Mouse (Mus musculus) heart, adult 18-20 months (tissue): ENCODE data around the gene Cdh16. TPM values are rescaled to one million over a fixed set of nuclear protein-coding genes. Genes with fewer than 3 reads are reported as not detected.
A peak's percentile ranks its signal among the peaks of the same experiment; 100 is the strongest.
"Not testable (repeated sequence)": the region's sequence is repeated elsewhere in the genome, so short reads cannot be mapped to it uniquely, and the experiment has no call there.

Experiments used
- DNase-seq, 2 experiments: peaks; one replicate each; pipeline ENCODE4 v3.0.0; 2021 to 2022; ENCODE audit warnings: mixed read lengths in 1 of 2
- total RNA-seq, 2 experiments: library from RNA; stranded (reverse); gene quantifications; 2 replicates each; pipeline ENCODE4 v1.2.3; 2021

The Cdh16 gene
- total RNA-seq, 2 experiments from 2014 or later = 3.9 to 5.2 TPM

DNA sequence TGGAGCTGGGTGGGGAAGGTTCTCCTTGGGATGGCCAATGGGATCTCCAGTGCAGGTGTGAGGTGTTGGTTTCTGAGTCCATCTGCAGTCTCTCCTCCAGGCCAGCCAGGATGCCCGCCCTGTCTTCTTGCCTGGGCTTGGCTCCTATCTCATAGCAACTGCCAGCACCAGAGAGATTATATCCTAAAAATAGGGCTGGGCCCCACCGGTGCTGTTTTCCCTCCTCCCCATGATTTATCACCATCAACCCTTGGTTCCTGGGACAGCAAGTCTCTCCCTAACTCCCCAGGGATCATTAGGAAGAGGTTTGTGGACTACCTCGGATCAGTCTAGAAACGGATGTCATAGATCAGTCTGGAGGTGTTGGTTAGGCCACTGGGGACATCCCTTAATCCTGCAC, 11.1 kb downstream of the Cdh16 start:
- peak; percentile 50 to 71 for DNase-seq

DNA sequence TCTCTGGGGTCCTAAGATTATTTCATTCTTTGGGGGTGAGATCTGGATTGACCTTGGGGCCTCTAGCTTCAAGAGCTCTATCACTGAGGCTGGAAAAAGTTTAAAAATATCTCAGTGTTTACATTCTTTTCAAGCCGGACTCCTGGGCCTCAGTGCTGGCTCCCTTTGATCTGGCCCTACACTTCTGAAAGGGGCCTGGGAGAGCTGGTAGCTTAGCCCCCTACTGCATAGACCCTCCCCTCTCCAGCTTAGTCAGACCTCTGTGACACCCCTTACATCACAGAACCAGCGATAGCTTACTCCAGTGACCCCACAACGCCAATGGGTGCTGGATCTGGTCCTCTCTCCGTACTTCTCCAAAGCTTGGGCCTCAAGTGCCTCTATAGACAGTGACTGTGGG, 12.6 kb downstream of the Cdh16 start:
- peak in 1 of 2 experiments; percentile 44 for DNase-seq

DNA sequence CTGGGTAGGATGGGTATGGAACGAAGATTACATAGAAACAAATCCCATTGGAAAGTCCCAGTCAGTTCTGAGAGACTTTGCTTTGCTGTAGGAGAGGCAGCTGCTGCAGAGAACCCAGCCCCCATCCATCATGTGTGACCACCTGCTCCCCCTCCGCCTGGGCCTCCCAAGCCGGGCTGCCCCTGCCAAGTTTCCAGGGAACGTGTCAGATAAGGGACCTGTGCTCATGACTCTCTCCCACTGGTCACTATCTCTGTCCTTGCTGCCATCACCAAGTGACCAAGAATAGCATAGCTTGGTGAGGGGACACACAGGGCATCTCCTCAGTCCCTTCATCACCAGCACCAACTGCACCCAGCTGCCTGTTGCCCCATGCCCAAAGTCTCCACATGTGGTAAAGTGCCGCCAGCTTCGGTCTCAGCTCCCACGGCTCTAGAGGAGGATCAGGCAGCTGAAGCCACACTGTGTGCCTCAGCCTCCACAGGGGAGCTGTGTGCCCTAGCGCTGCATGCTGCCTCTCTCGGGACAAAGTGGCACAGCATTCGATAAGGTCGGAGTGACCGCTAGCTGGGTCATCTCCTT, 13.9 kb downstream of the Cdh16 start:
- DNase-seq = peak; percentile 82 to 90

DNA sequence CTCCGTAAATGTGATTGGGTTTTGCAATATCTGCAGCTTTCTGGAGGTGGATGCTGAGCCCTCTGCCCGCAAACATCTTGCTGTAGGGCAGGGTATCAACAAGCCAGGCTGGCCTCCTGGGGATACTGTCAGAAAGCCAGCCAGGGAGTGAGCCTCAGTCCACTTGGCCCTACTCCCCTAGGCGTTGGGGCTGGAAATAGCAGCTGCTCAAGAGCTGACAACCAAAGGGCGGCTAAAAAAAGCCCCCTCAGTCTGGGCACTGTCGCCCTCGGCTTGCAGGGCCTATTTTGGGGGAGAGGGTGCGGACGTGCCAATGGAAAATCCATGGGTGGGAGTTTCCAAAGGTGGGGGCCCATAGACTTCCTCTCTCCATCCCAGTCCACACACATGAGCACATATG, 15.0 kb downstream of the Cdh16 start:
- DNase-seq = peak; percentile 73 to 89

DNA sequence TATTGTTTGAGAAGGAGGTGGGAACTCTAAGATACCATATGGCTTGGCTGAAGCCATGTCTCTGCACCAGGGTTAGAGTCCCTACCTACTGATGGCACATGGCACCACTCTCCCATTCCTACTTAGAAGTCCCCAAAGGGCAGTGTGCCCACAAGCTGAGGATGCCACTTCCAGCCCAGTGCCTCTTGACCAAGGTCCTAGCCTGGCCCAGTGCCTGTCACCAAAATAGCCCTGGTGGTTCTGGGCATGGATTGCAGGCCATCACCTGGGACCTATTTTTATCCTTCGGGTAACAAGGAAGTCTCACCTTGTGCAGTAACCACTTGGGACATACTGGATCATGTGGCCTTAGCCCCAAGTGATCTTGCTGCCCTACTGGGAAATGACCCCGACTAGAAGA, 16.3 kb downstream of the Cdh16 start:
- DNase-seq = peak; percentile 85 to 89

DNA sequence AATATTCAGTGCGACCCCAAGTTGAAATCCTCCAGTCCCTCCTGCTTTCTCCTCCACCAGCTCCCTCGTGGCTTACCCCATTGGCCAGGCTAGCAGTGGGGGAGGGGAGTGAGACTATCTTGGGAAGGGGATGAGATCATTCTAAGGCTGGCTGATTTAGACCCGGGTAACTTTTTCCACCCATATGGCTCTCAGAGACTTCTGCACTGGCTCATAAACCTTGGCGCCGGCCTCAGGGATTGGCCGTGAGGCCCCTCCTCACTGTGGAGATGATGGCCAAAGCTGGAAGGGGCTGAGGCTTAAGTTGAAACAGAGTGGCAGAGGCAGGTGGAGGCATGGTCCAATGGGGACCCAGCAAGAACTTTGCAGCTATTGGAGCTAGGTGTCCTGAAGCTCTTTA, 17.9 kb downstream of the Cdh16 start:
- peak; percentile 40 to 53 for DNase-seq

DNA sequence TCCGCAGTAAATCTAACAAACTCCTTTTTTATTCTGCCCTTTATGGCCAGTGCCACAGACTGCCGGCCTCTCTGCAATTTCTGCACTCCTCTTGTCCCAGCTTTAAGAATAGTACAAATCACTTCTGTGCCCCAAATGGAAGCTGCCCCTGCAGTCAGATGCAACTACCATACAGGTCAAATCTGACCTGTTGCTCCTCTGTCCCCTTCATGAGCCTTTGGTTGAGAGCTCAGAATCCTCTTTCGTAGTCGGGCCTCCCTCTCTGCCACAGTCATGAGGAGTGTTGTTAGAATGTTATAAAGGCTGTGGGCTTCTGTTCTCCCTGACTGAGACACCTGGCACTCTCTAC, 21.0 kb downstream of the Cdh16 start:
- DNase-seq = peak in 1 of 2 experiments; percentile 29

DNA sequence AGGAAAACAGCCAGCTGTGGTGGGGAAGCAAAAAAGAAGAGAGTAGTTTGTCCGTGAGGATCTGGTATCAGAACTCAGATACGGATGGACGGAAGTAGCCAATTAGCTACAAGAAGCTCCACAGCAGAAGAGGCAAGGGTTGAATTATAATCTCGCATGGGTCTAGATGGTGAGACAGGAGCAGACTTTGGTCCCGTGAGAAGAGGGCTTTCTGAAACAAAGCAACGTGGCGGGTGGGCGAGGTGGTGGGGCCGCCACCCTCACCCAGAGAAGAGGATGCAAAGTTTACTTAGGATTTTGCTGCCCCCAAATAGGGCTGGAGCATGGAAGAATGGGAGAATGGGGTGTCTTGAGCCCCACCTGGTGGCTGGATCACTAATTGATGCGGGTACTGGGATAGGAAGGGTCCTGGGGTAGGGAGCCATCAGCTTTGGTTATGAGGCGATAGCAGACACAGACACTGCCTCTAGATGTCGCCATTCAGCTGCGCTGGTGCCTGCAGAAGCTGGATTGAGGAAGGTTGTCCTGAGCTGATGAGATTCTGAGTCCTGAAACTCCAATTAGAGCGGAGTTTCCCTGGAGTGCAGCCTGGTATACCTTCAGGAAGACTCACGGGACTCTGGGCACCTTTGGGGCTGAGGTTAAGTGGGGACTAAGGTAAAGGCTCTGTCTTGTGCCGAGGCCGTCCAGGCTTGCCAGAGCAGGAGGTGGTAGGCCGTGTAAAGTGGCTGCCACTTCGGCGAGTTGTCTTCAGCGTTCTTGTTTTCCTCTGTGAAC, 21.5 kb downstream of the Cdh16 start:
- peak; percentile 91 to 92 for DNase-seq

DNA sequence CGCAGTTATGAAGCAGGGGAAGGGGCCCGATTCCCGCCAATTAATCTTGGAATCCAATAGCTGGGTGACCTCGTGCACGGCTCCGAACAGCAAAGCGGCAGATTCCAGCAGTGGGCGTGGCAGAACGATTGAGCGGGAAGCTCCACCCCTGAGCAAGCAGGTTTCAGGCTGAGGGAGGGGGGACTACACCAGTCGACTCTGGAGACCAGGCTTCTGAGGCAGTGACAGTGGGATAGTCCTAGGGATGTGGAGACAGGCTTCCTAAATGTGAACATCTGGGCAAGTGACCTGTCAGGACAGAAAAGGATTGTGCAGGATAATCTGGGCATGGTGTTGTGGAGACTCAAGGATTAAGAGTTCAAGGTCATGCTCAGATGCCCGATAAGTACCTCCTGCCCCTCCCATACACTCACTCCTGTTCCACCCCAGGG, 22.2 kb downstream of the Cdh16 start:
- no peak for DNase-seq

DNA sequence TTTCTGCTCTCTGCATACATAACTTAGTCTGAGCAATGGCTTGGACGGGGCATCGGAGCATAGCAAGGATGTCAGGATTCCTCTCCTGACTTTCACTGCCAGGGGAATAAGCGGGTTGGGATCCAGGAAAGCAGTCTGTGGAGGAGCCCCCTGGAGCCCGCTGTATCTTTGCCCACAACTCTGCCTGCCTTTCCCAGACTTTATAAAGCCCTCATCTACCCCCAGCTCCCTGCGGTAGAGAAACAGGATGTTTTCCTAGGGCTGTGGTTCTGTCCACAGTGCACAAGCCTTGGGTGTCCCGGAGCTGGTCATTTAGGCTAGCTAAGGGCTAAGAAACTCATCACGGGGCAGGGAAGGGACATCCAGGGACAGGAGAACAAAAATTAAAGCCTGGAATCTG, 22.8 kb downstream of the Cdh16 start:
- DNase-seq = no peak

DNA sequence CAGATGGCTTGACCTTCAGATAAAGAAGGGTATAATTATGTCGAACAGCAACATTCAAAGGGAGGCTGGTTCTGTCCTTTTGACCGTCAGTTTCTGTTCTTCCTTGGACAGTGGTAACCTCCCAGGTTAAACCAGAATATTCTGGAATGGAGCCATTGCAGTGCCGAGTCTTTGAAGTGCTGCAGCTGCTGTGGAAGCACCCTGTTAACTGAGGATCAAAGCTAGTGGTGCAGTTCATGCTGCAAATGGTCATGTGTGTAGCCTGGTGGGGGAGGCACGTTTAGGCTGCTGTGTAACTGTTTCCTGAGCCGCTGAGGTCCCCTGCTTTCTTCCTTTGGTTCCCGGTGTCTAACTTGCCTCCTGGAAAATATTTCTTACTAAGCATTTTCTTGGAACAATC, 25.7 kb downstream of the Cdh16 start:
- DNase-seq = no peak

DNA sequence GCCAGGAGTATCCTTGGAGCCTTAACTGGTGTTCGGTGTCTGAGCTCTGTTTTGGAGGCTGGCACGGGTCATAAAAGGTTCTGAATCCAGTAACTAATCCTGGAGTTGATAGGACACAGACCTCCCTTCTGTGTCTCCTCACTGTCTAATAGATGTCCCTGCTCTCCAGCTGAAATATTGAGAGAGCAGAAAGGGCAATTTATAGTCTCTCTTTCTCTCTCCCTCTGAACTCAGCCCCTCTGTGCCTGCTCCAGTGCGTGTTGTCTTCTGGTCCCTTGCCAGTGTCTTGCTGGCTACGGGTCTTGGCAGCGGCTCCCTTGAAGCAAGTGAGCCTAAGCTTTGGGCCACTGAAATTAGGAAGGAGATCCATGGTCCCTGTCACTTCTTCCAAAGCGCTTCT, 26.5 kb downstream of the Cdh16 start:
- no peak for DNase-seq

DNA sequence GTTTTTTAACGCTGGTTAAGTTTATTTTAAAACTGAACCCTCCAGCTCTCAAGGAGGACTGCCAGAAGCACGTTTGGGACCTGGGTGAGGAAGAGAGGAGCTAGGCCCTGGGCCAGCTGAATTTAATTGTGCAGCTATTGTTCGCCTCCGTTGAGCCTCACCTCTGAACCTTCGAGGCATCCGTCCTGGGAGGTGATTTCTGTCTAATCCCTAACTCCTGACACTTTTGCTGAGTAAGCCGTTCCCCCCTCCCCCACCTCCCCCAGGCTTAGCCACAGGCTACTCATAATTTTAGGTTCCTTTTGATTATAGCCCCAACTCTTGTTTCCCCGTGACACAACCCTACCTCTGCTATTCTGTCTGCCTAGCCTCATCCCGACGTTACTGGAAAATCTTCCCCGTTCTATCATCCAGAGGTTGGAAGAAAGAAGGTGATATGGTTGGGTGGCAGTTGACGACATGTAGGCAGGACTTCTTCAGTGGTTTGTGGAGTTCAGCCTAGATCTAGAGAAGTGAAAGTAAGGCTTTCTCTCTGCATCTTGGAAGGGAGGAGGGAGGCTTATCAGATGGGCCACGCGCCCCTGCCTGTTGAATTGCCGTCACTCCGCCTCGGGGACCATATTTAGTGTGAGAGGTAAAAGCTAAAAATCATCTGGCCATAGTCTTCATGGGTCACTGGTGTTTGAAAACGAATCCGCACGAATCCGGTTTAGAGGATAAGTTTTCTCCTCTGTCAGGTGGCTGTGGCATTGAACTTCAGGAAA, 28.2 kb downstream of the Cdh16 start:
- no peak for DNase-seq

DNA sequence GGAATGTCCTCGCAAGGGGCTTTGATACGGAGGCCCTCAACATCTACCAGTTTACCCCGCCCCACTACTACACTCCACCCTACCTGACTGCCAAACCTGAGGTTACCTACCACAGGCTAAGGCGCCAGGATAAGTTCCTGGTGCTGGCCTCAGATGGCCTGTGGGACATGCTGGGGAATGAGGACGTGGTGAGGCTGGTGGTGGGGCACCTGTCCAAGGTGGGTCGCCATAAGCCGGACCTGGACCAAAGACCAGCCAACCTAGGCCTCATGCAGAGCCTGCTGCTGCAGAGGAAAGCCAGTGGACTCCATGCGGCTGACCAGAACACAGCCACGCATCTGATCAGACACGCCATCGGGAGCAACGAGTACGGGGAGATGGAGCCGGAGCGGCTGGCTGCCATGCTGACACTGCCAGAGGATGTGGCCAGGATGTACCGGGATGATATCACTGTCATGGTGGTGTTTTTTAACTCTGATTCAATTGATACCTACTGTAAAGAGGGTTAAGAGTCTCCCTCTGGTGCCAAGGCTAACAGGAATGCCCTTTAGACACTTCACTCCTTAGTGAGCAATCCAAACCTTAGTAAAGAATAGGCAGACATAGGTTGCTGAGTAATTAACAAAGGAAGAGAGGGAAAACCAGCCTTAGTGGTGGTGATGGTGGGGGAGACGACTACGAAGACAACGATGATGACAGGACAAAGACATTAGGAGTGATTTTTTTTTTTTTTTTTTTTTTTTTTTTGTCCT, 29.4 kb downstream of the Cdh16 start:
- DNase-seq = no peak

DNA sequence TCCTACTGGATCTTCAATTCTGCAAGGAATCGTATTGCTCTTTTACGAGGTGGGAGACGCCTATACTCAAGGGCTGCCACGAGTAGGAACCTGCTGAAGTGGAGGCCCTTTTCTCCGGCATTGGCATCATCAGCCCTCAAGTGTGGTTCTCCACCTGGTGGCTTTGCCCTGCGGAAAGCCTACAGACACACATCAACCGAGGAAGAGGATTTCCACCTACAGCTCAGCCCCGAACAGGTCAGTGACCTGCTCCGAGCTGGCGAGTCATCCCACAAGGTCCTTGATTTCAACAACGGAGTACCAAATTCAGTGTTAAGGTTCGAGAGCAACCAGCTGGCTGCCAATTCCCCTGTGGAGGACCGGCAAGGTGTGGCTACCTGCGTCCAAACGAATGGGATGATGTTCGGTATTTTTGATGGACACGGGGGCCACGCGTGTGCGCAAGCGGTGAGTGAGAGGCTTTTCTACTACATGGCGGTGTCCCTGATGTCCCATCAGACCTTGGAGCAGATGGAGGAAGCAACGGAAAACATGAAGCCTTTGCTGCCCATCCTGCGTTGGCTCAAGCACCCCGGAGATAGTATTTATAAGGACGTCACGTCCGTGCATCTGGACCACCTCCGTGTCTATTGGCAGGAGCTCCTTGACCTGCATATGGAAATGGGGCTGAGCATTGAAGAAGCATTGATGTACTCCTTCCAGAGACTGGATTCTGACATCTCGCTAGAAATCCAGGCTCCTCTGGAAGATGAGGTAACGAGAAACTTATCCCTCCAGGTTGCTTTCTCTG, 30.5 kb downstream of the Cdh16 start:
- no peak for DNase-seq

DNA sequence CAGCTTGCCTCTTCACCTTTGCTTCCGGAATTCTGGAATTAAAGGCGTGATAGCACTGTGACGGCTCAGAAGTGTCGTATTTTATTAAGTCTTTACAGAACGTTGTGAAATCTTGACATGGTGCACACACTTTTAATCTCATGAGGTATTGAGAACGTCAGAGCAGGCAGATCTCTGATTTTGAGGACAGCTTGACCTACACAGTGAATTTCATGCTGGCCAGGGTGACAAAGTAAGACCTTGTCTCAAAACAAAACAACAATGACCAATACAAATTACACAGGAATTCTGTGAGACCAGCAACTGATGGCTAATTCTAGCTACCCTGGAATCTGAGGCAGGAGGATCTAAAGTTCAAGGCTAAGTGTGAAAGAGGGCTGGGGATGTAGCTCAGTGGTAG, 31.6 kb downstream of the Cdh16 start:
- DNase-seq = no peak

DNA sequence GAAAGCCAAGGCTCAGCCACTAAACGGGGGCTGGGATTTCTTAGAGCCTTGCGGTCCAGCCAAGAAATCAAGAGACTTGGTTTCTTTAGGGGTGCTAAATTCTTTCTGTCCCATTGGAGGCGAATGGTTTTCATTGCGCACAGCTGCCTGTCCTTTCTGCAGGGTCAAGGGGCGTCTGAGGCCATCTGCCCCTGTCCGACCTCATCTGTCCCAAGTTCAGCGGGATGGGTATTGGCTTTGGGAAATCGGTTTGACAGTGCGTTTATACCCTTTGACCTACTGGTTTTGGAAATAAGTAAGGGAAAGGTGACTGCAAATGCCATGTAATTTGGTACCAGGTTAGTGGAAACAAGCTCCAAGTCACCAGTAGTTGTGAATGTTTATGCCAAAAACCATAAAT, 32.3 kb downstream of the Cdh16 start:
- DNase-seq = no peak

DNA sequence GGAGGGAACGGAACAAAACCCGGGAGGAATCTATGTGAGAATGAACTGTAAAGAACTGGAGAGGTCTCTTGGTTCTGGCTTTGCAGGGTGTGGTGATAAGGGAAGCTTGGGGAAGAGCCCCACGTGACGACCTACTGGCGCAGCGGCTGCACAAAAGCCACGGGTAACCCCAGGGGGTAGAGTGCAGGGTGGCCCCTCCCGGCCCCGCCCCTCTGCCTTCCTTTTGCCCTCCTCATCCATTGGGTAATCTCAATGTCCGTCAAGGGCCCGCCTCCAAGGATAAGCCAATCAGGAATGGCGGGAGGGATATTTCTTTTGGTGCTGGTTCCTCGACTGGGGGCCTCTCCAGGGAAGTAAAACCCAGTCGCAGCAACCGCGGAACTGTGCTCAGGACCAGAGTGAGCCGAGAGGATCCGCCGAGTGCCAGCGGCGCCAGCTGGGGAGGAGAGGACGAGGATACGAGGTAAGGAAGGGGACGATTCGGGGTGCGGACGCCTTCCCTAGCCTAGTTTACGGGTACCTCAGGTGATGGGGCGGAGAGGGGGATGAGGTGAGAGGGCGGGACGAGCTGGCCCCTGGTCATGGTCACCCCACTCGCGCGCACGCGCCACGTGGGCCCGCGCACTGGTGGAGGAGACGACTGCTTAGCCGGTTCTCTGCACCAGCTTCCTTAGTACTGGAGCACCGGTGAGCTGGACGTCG, 32.9 kb downstream of the Cdh16 start, which contains the start of gene Pdp2:
Gene Pdp2, plus strand, starts transcription at position 319 of the 702 bp plus-strand sequence.
- DNase-seq = peak; percentile 95 to 97

DNA sequence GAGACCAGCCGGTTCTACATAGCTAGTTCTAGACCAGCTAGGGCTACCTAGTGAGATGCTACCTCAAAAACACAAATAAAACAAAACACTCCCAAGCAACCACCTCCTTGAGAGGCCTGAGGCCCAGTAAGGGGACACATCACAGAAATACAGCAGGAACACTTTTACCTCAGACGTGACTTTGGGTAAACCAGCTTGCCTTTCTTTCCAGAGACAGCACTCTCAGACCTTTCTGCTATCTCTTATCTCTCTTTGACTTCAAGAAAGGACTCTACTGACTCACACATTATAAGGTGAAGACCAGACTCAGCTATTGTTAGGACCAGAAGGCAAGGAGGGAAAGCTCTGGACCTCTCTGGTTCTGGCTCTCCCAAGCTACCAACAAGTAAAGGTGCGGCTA, 33.9 kb downstream of the Cdh16 start:
- no peak for DNase-seq

DNA sequence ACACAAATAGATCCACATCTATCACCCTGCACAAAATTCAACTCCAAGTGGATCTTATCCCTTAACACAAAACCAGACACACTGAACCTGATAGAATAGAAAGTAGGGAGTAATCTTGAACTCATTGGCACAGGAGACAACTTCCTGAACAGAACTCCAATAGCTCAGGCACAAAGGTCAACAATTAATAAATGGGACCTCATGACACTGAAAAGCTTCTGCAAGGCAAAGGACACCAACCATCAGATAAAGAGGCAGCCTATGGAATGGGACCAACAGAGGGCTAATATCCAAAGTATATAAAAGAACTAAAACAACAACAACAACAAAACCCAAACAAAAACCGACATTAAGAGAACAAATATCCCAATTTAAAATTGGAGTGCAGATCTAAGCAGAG, 39.7 kb downstream of the Cdh16 start:
- no peak for DNase-seq

DNA sequence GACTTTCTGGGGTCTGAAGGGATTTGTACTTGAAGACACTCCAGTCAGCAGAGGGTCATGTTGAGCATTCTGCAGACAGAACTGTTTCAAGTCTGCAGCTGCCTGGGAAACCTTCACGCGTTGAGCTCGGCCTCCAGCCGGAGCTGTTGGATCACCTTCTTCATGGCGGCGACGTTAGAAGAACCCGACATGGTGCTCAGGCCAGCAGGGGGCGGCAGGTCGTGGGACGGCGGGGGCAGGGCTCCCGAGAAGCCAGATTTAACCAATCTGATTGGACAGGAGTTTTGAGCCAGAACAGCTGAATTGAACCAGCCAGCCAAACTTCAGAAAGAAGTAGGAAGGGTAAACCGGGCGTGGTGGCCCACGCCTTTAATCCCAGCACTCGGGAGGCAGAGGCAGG, 46.6 kb downstream of the Cdh16 start:
- not testable (repeated sequence) for DNase-seq
